Mouse (Mus musculus): Measurements from ENCODE around the gene Urad. TPM values are rescaled to one million over a fixed set of nuclear protein-coding genes. Genes with fewer than 3 reads are reported as not detected.

The Urad gene
- total RNA-seq (2023), result not detected in 2 replicates

GRCm38 (mm10) chr5:147322183-147322582, at the start of gene Urad:
Urad (minus strand) TSS chr5:147322440.

GRCm38 (mm10) chr5:147306638-147307397, 15.4 kb downstream of the Urad start, which contains the start of gene Cdx2:
Cdx2 (minus strand) TSS chr5:147307270.

GRCm38 (mm10) chr5:147269926-147270672, 52.1 kb downstream of the Urad start, which contains the start of gene Pdx1:
Pdx1 (plus strand) TSS chr5:147269959.

Other genes with a start within 250 kb of the Urad start
- gene Lnx2, start 245.9 kb downstream of the Urad start, total RNA-seq (2023), result 3.2 and 4.2 TPM in 2 replicates
- 51.9 and 57.2 TPM in 2 replicates for gene Polr1d, start 245.4 kb downstream of the Urad start, total RNA-seq (2023)
- gene Gsx1, start 133.7 kb downstream of the Urad start, total RNA-seq (2023), result not detected in 2 replicates
- gene Pdx1, start 52.5 kb downstream of the Urad start, total RNA-seq (2023), result not detected in 2 replicates
- gene Cdx2, start 15.2 kb downstream of the Urad start, total RNA-seq (2023), result not detected in 2 replicates
- gene Flt3, start 78.0 kb upstream of the Urad start, total RNA-seq (2023), result 3.3 and 3.4 TPM in 2 replicates
- 157 and 196 TPM in 2 replicates for gene Pan3, start 107.7 kb upstream of the Urad start, total RNA-seq (2023)

Measured in neutrophil, adult 65 days (primary cell).